Mouse (Mus musculus) midbrain, embryonic 15.5 days (tissue): ENCODE results near the gene Gpr25. TPM values are rescaled to one million over a fixed set of nuclear protein-coding genes. Genes with fewer than 3 reads are reported as not detected.

Source experiments
- ATAC-seq: fragments of 200-750 bp; cut with Nextera tagmentation; replicated peaks from 2 replicates; pipeline ENCODE4 v1.8.0; 2017; ENCODE audit warnings: moderate TSS enrichment
- H3K27ac ChIP-seq: fragments of 300-500 bp; sonication (generic); 2 replicates; pipeline ENCODE4 v1.5.1; 2015; ENCODE audit warnings: mild to moderate bottlenecking, inconsistent platforms
- H3K27me3 ChIP-seq: fragments of 300-500 bp; sonication (generic); replicated peaks from 2 replicates; pipeline ENCODE4 v1.6.1; 2015; ENCODE audit warnings: inconsistent platforms
- H3K36me3 ChIP-seq: fragments of 300-500 bp; sonication (generic); replicated peaks from 2 replicates; pipeline ENCODE4 v1.6.1; 2015; ENCODE audit warnings: inconsistent platforms
- H3K4me1 ChIP-seq: fragments of 300-500 bp; sonication (generic); 2 replicates; pipeline ENCODE4 v1.6.1; 2015; ENCODE audit warnings: inconsistent platforms
- H3K4me2 ChIP-seq: fragments of 300-500 bp; sonication (generic); 2 replicates; pipeline ENCODE4 v1.6.1; 2015; ENCODE audit warnings: inconsistent platforms, mild to moderate bottlenecking, moderate library complexity
- H3K4me3 ChIP-seq: fragments of 300-500 bp; sonication (generic); 2 replicates; pipeline ENCODE4 v1.5.1; 2015; ENCODE audit warnings: mild to moderate bottlenecking, inconsistent platforms
- H3K9ac ChIP-seq: fragments of 300-500 bp; sonication (generic); 2 replicates; pipeline ENCODE4 v1.6.1; 2015; ENCODE audit warnings: mild to moderate bottlenecking, inconsistent platforms
- H3K9me3 ChIP-seq: fragments of 300-500 bp; sonication (generic); 2 replicates; pipeline ENCODE4 v1.6.1; 2016; ENCODE audit warnings: inconsistent platforms
- WGBS: fragments of 180-500 bp; shearing (Covaris S2); methylation state at CpG from one replicate; pipeline ENCODE4 v1.1.7; 2015; ENCODE audit warnings: mixed read lengths; 5-methylcytosine and 5-hydroxymethylcytosine counted together
- polyA plus RNA-seq: library from polyadenylated mRNA; unstranded; fragments of >200 nt; fragmentation: Nextera tagmentation; extraction: Ambion mirVana; gene quantifications from 2 replicates; pipeline ENCODE4 v1.2.1, GENCODE M21; 2015

Gene Gpr25
- polyA plus RNA-seq, 1 experiment from 2014 or later: 0.62 TPM

- Histone ChIP-seq H3K27ac (no peak overlapping the region), H3K9me3 (no peaks in the 10 kb centered on the region), H3K9ac (no peak overlapping the region), H3K27me3 (peaks cover 30% of the 10 kb centered on the region), H3K4me2 (no peak overlapping the region), H3K4me1 (peaks cover 9% of the 10 kb centered on the region), H3K36me3 (no peaks in the 10 kb centered on the region), H3K4me3 (no peak overlapping the region)
- no peak for ATAC-seq
- 41% methylated on average over 6 of the region's 6 CpGs for WGBS
Observed at GRCm38 (mm10) chr1:136255174-136255573, 5.5 kb downstream of the Gpr25 start.

- no peak overlapping the region for H3K4me2 ChIP-seq
- WGBS: 87% methylated on average over 10 of the region's 10 CpGs
- H3K9ac ChIP-seq: no peak overlapping the region
- H3K4me1 ChIP-seq: peaks cover 4% of the 10 kb centered on the region
- H3K27ac ChIP-seq: no peak overlapping the region
- peaks cover 25% of the 10 kb centered on the region for H3K27me3 ChIP-seq
- H3K9me3 ChIP-seq: no peaks in the 10 kb centered on the region
- H3K4me3 ChIP-seq: no peak overlapping the region
- ATAC-seq: no peak
- no peaks in the 10 kb centered on the region for H3K36me3 ChIP-seq
Observed at GRCm38 (mm10) chr1:136254503-136255065, 6.1 kb downstream of the Gpr25 start.

- Histone ChIP-seq H3K4me1 (no peaks in the 10 kb centered on the region), H3K4me2 (no peak overlapping the region), H3K27me3 (peaks cover 15% of the 10 kb centered on the region), H3K4me3 (no peak overlapping the region), H3K9ac (no peak overlapping the region), H3K36me3 (no peaks in the 10 kb centered on the region), H3K27ac (no peak overlapping the region), H3K9me3 (no peaks in the 10 kb centered on the region)
- 47% methylated on average over 2 of the region's 2 CpGs for WGBS
- no peak for ATAC-seq
Observed at GRCm38 (mm10) chr1:136253472-136253871, 7.2 kb downstream of the Gpr25 start.

GRCm38 (mm10) chr1:136249662-136250061, 11.0 kb downstream of the Gpr25 start:
- 0 out of 2 replicates have a peak, but pooled peaks cover 7% of the 10 kb centered on the region for H3K27me3 ChIP-seq
- H3K36me3 ChIP-seq: no peaks in the 10 kb centered on the region
- no peaks in the 10 kb centered on the region for H3K9me3 ChIP-seq
- no peak for ATAC-seq
- 66% methylated on average over 5 of the region's 5 CpGs for WGBS
- H3K4me3 ChIP-seq: no peak overlapping the region
- H3K27ac ChIP-seq: no peak overlapping the region
- H3K9ac ChIP-seq: no peak overlapping the region
- H3K4me2 ChIP-seq: no peak overlapping the region
- no peaks in the 10 kb centered on the region for H3K4me1 ChIP-seq

GRCm38 (mm10) chr1:136247393-136247792, 13.3 kb downstream of the Gpr25 start:
- Histone ChIP-seq H3K9ac (no peak overlapping the region), H3K4me1 (no peaks in the 10 kb centered on the region), H3K36me3 (no peaks in the 10 kb centered on the region), H3K27ac (no peak overlapping the region), H3K4me3 (no peak overlapping the region), H3K27me3 (0 out of 2 replicates have a peak, but pooled peaks cover 7% of the 10 kb centered on the region), H3K4me2 (no peak overlapping the region), H3K9me3 (no peaks in the 10 kb centered on the region)
- no peak for ATAC-seq
- WGBS: 91% methylated on average over 5 of the region's 5 CpGs

GRCm38 (mm10) chr1:136244469-136244868, 16.2 kb downstream of the Gpr25 start:
- Histone ChIP-seq H3K36me3 (no peaks in the 10 kb centered on the region), H3K9me3 (no peaks in the 10 kb centered on the region), H3K9ac (no peak overlapping the region), H3K4me3 (no peak overlapping the region), H3K4me2 (no peak overlapping the region), H3K27me3 (0 out of 2 replicates have a peak, but pooled peaks cover 7% of the 10 kb centered on the region), H3K4me1 (no peaks in the 10 kb centered on the region), H3K27ac (no peak overlapping the region)
- 93% methylated on average over 5 of the region's 5 CpGs for WGBS
- ATAC-seq: no peak

GRCm38 (mm10) chr1:136241801-136242200, 18.9 kb downstream of the Gpr25 start:
- Histone ChIP-seq H3K9me3 (no peaks in the 10 kb centered on the region), H3K4me3 (no peak overlapping the region), H3K4me1 (no peaks in the 10 kb centered on the region), H3K4me2 (no peak overlapping the region), H3K27me3 (0 out of 2 replicates have a peak, but pooled peaks cover 7% of the 10 kb centered on the region), H3K36me3 (no peaks in the 10 kb centered on the region), H3K9ac (no peak overlapping the region), H3K27ac (no peak overlapping the region)
- WGBS: 88% methylated on average over 7 of the region's 7 CpGs
- ATAC-seq: no peak

GRCm38 (mm10) chr1:136238495-136238894, 22.2 kb downstream of the Gpr25 start:
- Histone ChIP-seq H3K4me2 (no peak overlapping the region), H3K4me3 (no peak overlapping the region), H3K36me3 (no peaks in the 10 kb centered on the region), H3K9ac (no peak overlapping the region), H3K4me1 (peaks cover 13% of the 10 kb centered on the region), H3K27ac (no peak overlapping the region), H3K27me3 (0 out of 2 replicates have a peak, but pooled peaks cover 4% of the 10 kb centered on the region), H3K9me3 (no peaks in the 10 kb centered on the region)
- ATAC-seq: no peak
- 86% methylated on average over 4 of the region's 4 CpGs for WGBS

GRCm38 (mm10) chr1:136234595-136235092, 26.0 kb downstream of the Gpr25 start:
- Histone ChIP-seq H3K27ac (no peak overlapping the region), H3K9ac (peak overlapping the region; percentile 56), H3K36me3 (no peaks in the 10 kb centered on the region), H3K4me1 (peaks cover 44% of the 10 kb centered on the region), H3K4me2 (peak overlapping the region; percentile 84), H3K9me3 (no peaks in the 10 kb centered on the region), H3K4me3 (peak overlapping the region; percentile 59), H3K27me3 (0 out of 2 replicates have a peak, but pooled peaks cover 4% of the 10 kb centered on the region)
- ATAC-seq: peak; percentile 19
- under 1% methylated on average over 9 of the region's 9 CpGs for WGBS

- ATAC-seq: peak; percentile 83
- H3K27me3 ChIP-seq: 0 out of 2 replicates have a peak, but pooled peaks cover 4% of the 10 kb centered on the region
- H3K4me1 ChIP-seq: peaks cover 50% of the 10 kb centered on the region
- peak within 1 kb of the TSS; percentile 59 for H3K4me3 ChIP-seq
- peak within 1 kb of the TSS; percentile 56 for H3K9ac ChIP-seq
- no peaks in the 10 kb centered on the region for H3K36me3 ChIP-seq
- WGBS: 0% methylated on average over 39 of the region's 51 CpGs
- peak within 1 kb of the TSS; percentile 84 for H3K4me2 ChIP-seq
- H3K9me3 ChIP-seq: no peaks in the 10 kb centered on the region
- H3K27ac ChIP-seq: 0 out of 2 replicates have a peak within 1 kb of the TSS, but pooled peaks have one; percentile 43
Observed at GRCm38 (mm10) chr1:136233892-136234594, 26.6 kb downstream of the Gpr25 start, which contains the start of gene Inava. Inava (minus strand) TSS chr1:136234264.

- WGBS: 1% methylated on average over 23 of the region's 23 CpGs
- H3K27me3 ChIP-seq: 0 out of 2 replicates have a peak, but pooled peaks cover 4% of the 10 kb centered on the region
- H3K4me3 ChIP-seq: peak overlapping the region; percentile 59
- H3K9me3 ChIP-seq: no peaks in the 10 kb centered on the region
- H3K4me2 ChIP-seq: peak overlapping the region; percentile 84
- no peak overlapping the region for H3K27ac ChIP-seq
- no peak for ATAC-seq
- no peaks in the 10 kb centered on the region for H3K36me3 ChIP-seq
- H3K9ac ChIP-seq: peak overlapping the region; percentile 56
- peaks cover 59% of the 10 kb centered on the region for H3K4me1 ChIP-seq
Observed at GRCm38 (mm10) chr1:136232986-136233790, 27.5 kb downstream of the Gpr25 start.
